Mouse (Mus musculus) cortical plate, adult 2 months (tissue): Measurements from ENCODE around the gene Cc2d2b.

ENCODE experiments used
- CTCF ChIP-seq: fragments of 200-500 bp; IDR thresholded peaks from 2 replicates; pipeline ENCODE4 v1.5.1; 2011; ENCODE audit warnings: mild to moderate bottlenecking, control low read depth, low read length; ENCODE audit not compliant: insufficient read depth; ENCODE audit errors: extremely low read depth
- POLR2A ChIP-seq: fragments of 200-500 bp; IDR thresholded peaks from 2 replicates; pipeline ENCODE4 v1.6.1; 2011; ENCODE audit warnings: mild to moderate bottlenecking, low read length, control low read depth; ENCODE audit not compliant: insufficient read depth; ENCODE audit errors: extremely low read depth

DNA sequence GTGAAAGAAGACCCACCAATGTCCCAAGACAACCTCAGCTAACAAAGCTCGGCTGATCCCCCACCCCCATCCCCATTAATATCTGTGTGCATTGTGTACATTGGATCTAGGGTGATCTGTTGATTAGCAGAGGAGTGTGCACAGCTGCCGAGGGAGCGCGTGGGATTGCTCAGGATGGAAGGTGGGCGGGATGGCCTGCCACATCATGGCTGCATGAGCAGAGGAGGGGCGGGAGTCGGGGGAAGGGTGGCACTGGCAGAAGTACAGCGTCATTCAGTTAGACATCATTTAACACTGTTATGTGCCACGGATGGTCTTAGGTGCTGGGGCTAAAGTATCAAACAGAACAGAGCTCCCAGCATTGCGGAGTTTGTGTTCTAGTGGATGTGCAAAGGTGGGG is 25.0 kb upstream of the Cc2d2b start:
- TF ChIP-seq CTCF (no peak), POLR2A (no peak)
